In genomic region chrX:50566345-50566744, GRCm38 (mm10) we compare ENCODE assay signal across 8 mouse cellular contexts.
DNase-seq lines count a peak whose midpoint lies in the region; ATAC-seq and TF ChIP-seq lines count a peak whose summit lies in the region.

No protein-coding gene starts in this region.

- 0 out of 2 replicates have a peak, but pooled peaks cover 7% of the 10 kb centered on the region for H3K36me3 ChIP-seq in lung, embryonic 14.5 days (ENCODE audit: insufficient read depth)
- peaks cover 2% of the 10 kb centered on the region; the same call in 1 of the 2 replicates for H3K36me3 ChIP-seq in midbrain, embryonic 14.5 days (ENCODE audit: control insufficient read depth, insufficient read depth, low read length)

- H3K4me1 ChIP-seq in lung, embryonic 14.5 days (ENCODE audit: insufficient read depth) = no peaks in the 10 kb centered on the region
- H3K4me1 ChIP-seq in midbrain, embryonic 14.5 days (ENCODE audit: control insufficient read depth, insufficient read depth, low read length) = no peaks in the 10 kb centered on the region

- peak; percentile 73 for DNase-seq in adrenal gland, adult 2 months
- no peak for DNase-seq in adrenal gland, postnatal 10 days
- peak; percentile 76 for DNase-seq in lung, embryonic 14.5 days
- DNase-seq in lung, postnatal 14 days = no peak
- peak; percentile 56 for DNase-seq in forelimb bud, embryonic 11.5 days (ENCODE audit: low read depth, low spot score)
- DNase-seq in kidney, postnatal 4 days = peak; percentile 4 to 92
- DNase-seq in midbrain, embryonic 14.5 days = peak; percentile 75

- no peak; the same call in 1 of the 2 replicates for ATAC-seq in lung, embryonic 14.5 days (ENCODE audit: insufficient read depth)
- no peak for ATAC-seq in midbrain, embryonic 14.5 days (ENCODE audit: low FRiP score, low TSS enrichment)
- no peak for ATAC-seq in megakaryocyte progenitor cell, adult 5-6 weeks (replicated peaks; ENCODE audit: poor library complexity)

- H3K4me3 ChIP-seq in lung, embryonic 14.5 days (ENCODE audit: low read depth, low read length) = no peak overlapping the region
- no peak overlapping the region for H3K4me3 ChIP-seq in midbrain, embryonic 14.5 days (replicated peaks; ENCODE audit: low read depth, low read length)

- H3K27me3 ChIP-seq in lung, embryonic 14.5 days (ENCODE audit: insufficient read depth, low read length) = no peaks in the 10 kb centered on the region
- no peaks in the 10 kb centered on the region for H3K27me3 ChIP-seq in midbrain, embryonic 14.5 days (ENCODE audit: control insufficient read depth, insufficient read depth, low read length)

- H3K4me2 ChIP-seq in lung, embryonic 14.5 days = peak overlapping the region; percentile 12; the same call in 1 of the 2 replicates
- peak overlapping the region; percentile 8; the same call in 1 of the 2 replicates for H3K4me2 ChIP-seq in midbrain, embryonic 14.5 days (ENCODE audit: low read length)

- no peak overlapping the region for H3K27ac ChIP-seq in lung, embryonic 14.5 days (ENCODE audit: low read depth)
- no peak overlapping the region for H3K27ac ChIP-seq in midbrain, embryonic 14.5 days (replicated peaks; ENCODE audit: low read depth, low read length)

- no peak overlapping the region for H3K9ac ChIP-seq in lung, embryonic 14.5 days
- H3K9ac ChIP-seq in midbrain, embryonic 14.5 days (replicated peaks; ENCODE audit: low read length) = no peak overlapping the region

- 70% methylated on average over 5 of the region's 5 CpGs for WGBS in lung, embryonic 14.5 days
- 62% methylated on average over 5 of the region's 5 CpGs for whole genome bisulfite sequencing in midbrain, embryonic 14.5 days

- TF ChIP-seq CTCF in lung, embryonic 14.5 days (IDR thresholded peaks at IDR 0.05; ENCODE audit: low read depth) = peak; percentile 66

- no peaks in the 10 kb centered on the region for H3K9me3 ChIP-seq in lung, embryonic 14.5 days (ENCODE audit: low read depth, low read length)
- H3K9me3 ChIP-seq in midbrain, embryonic 14.5 days (ENCODE audit: control insufficient read depth, low read length) = no peaks in the 10 kb centered on the region

Comparison
In these comparisons a context has a peak if more than half of its experiments do, and no peak if none do; other contexts are left out.
1. DNase-seq: peak in adrenal gland, adult 2 months (single experiment), lung, embryonic 14.5 days (single experiment), forelimb bud, embryonic 11.5 days (single experiment), kidney, postnatal 4 days (2 of 2) and midbrain, embryonic 14.5 days (single experiment); none in adrenal gland, postnatal 10 days (single experiment) and lung, postnatal 14 days (single experiment).